ENCODE assay signal across 22 mouse cellular contexts in the genomic region with DNA sequence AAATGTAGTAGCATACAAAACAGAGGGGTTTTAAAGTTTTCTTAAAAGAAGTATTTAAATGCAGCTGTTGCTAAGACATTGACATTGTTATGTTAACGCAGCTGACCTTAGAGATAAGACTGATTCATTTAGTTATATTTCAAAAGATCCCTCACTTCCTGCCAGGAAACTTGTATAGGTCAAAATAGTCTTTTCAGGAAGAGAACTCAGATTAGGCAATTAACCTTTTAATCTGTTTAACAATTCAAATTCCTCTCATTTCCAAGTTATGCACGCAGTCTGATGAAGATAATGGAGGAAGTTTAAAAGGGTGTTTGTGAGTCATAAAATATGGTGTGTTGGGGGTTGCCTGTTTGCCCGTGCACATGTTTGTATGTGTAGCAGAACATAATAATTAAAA.
A peak's percentile ranks its signal among the peaks of the same experiment; 100 is the strongest.
DNase-seq lines count a peak whose midpoint lies in the region; ATAC-seq and TF ChIP-seq lines count a peak whose summit lies in the region.
"Had no signal": no experiment of that assay in that cellular context is flagged by ENCODE, and none has a peak within 500 bp of the region (broad histone marks: within the 10 kb centered on the region; RNA-seq: fewer than 3 reads in every experiment).

No protein-coding gene starts in this region.

- H3K4me1 ChIP-seq in liver, adult 2 months (ENCODE audit: control insufficient read depth, insufficient read depth, low read length) = no peaks in the 10 kb centered on the region
- H3K4me1 ChIP-seq in liver, embryonic 11.5 days (replicated peaks; ENCODE audit: control insufficient read depth, insufficient read depth, low read length) = no peaks in the 10 kb centered on the region
- peaks cover 2% of the 10 kb centered on the region; the same call in 1 of the 2 replicates for H3K4me1 ChIP-seq in lung, embryonic 16.5 days (replicated peaks; ENCODE audit: control insufficient read depth, insufficient read depth, low read length)
- H3K4me1 ChIP-seq: forebrain, embryonic 10.5 days; forebrain, embryonic 13.5 days; hindbrain, embryonic 12.5 days; hindbrain, embryonic 15.5 days had no signal

- no peak for TF ChIP-seq CTCF in liver, adult 2 months (IDR thresholded peaks at IDR 0.05; ENCODE audit: low read depth, low read length)

- no peaks in the 10 kb centered on the region for H3K79me2 ChIP-seq in liver, adult 2 months (ENCODE audit: control insufficient read depth, insufficient read depth, low read length)

- no peak overlapping the region for H3K9ac ChIP-seq in liver, adult 2 months (ENCODE audit: low read depth, low read length)
- no peak overlapping the region for H3K9ac ChIP-seq in liver, embryonic 11.5 days (ENCODE audit: low read depth, low read length)
- H3K9ac ChIP-seq in lung, embryonic 16.5 days (ENCODE audit: low read length) = no peak overlapping the region
- H3K9ac ChIP-seq: forebrain, embryonic 13.5 days; hindbrain, embryonic 12.5 days; hindbrain, embryonic 15.5 days had no signal

- no peak overlapping the region for H3K4me3 ChIP-seq in liver, adult 2 months (ENCODE audit: insufficient read depth, low read depth, low read length)
- no peak overlapping the region for H3K4me3 ChIP-seq in liver, embryonic 11.5 days (ENCODE audit: low read depth, low read length)
- no peak overlapping the region for H3K4me3 ChIP-seq in lung, embryonic 16.5 days (ENCODE audit: low read length)
- H3K4me3 ChIP-seq: forebrain, embryonic 10.5 days; forebrain, embryonic 13.5 days; hindbrain, embryonic 12.5 days; hindbrain, embryonic 15.5 days had no signal

- peak; percentile 2 for DNase-seq in liver, adult 2 months (ENCODE audit: extremely low read depth, low read depth, low spot score)
- no peak for DNase-seq in liver, embryonic 11.5 days (ENCODE audit: low spot score)
- no peak for DNase-seq in lung, postnatal 36 days
- no peak for DNase-seq in cerebellum, adult 11-12 months
- DNase-seq: adrenal gland, postnatal 10 days; adrenal gland, postnatal 36 days; cerebellum, adult 2 months; cerebellum, adult 9-11 months; cerebellum, postnatal 25 days; gastrocnemius, postnatal 10 days; gastrocnemius, postnatal 36 days; heart, adult 11 months had no signal

- H3K36me3 ChIP-seq in liver, adult 2 months (ENCODE audit: control insufficient read depth, insufficient read depth, low read length) = no peaks in the 10 kb centered on the region
- no peaks in the 10 kb centered on the region for H3K36me3 ChIP-seq in liver, embryonic 11.5 days (ENCODE audit: control insufficient read depth, insufficient read depth, low read length)
- no peaks in the 10 kb centered on the region for H3K36me3 ChIP-seq in lung, embryonic 16.5 days (ENCODE audit: control insufficient read depth, insufficient read depth, low read length)
- H3K36me3 ChIP-seq: forebrain, embryonic 10.5 days; hindbrain, embryonic 12.5 days; hindbrain, embryonic 15.5 days had no signal

- H3K27ac ChIP-seq in liver, adult 2 months (replicated peaks; ENCODE audit: insufficient read depth, low read depth, low read length) = no peak overlapping the region
- no peak overlapping the region for H3K27ac ChIP-seq in liver, embryonic 11.5 days (ENCODE audit: low read depth, low read length)
- no peak overlapping the region for H3K27ac ChIP-seq in lung, embryonic 16.5 days (ENCODE audit: low read length)
- H3K27ac ChIP-seq: forebrain, embryonic 10.5 days; forebrain, embryonic 13.5 days; hindbrain, embryonic 12.5 days; hindbrain, embryonic 15.5 days had no signal

- H3K9me3 ChIP-seq in liver, embryonic 11.5 days (ENCODE audit: control insufficient read depth, low read length) = no peaks in the 10 kb centered on the region
- no peaks in the 10 kb centered on the region for H3K9me3 ChIP-seq in lung, embryonic 16.5 days (ENCODE audit: control insufficient read depth, low read length)
- H3K9me3 ChIP-seq: forebrain, embryonic 10.5 days; forebrain, embryonic 13.5 days; hindbrain, embryonic 12.5 days; hindbrain, embryonic 15.5 days had no signal

- no peak overlapping the region for H3K4me2 ChIP-seq in liver, embryonic 11.5 days
- H3K4me2 ChIP-seq in lung, embryonic 16.5 days (ENCODE audit: low read depth, low read length) = no peak overlapping the region
- H3K4me2 ChIP-seq: forebrain, embryonic 13.5 days; heart, embryonic 11.5 days; hindbrain, embryonic 12.5 days; hindbrain, embryonic 15.5 days had no signal

- 65% methylated on average over 3 of the region's 3 CpGs for WGBS in liver, adult 2 months
- WGBS in liver, embryonic 11.5 days = 55% methylated on average over 3 of the region's 3 CpGs
- 23% methylated on average over 3 of the region's 3 CpGs for WGBS in lung, embryonic 16.5 days

- ATAC-seq in liver, embryonic 11.5 days (replicated peaks; ENCODE audit: low FRiP score) = no peak
- ATAC-seq in lung, embryonic 16.5 days (ENCODE audit: low read depth) = peak; percentile 90
- ATAC-seq in common myeloid progenitor, adult 5-6 weeks (replicated peaks; ENCODE audit: low read depth, poor library complexity, severe bottlenecking) = peak; percentile 52
- peak; percentile 48 for ATAC-seq in megakaryocyte progenitor cell, adult 5-6 weeks (replicated peaks; ENCODE audit: poor library complexity)
- ATAC-seq: activated CD4-positive, CD25-positive, alpha-beta regulatory T cell, adult 4 months; forebrain, embryonic 13.5 days; forebrain, embryonic 16.5 days had no signal

- H3K27me3 ChIP-seq in liver, adult 2 months (ENCODE audit: control insufficient read depth, insufficient read depth, low read length) = no peaks in the 10 kb centered on the region
- H3K27me3 ChIP-seq in liver, embryonic 11.5 days (replicated peaks; ENCODE audit: control insufficient read depth, insufficient read depth, low read length) = no peaks in the 10 kb centered on the region
- no peaks in the 10 kb centered on the region for H3K27me3 ChIP-seq in lung, embryonic 16.5 days (ENCODE audit: control insufficient read depth, insufficient read depth, low read depth, low read length)
- H3K27me3 ChIP-seq: forebrain, embryonic 13.5 days; hindbrain, embryonic 12.5 days; hindbrain, embryonic 15.5 days had no signal

- TF ChIP-seq POLR2A in liver, adult 2 months (IDR thresholded peaks at IDR 0.05; ENCODE audit: extremely low read depth, insufficient read depth, low read length) = no peak
